Mouse (Mus musculus): ENCODE data around the gene Nlgn3. TPM values are rescaled to one million over a fixed set of nuclear protein-coding genes. Genes with fewer than 3 reads are reported as not detected.

Gene Nlgn3
- not detected for polyA plus RNA-seq (2014; fragmentation: Illumina TruSeq; extraction: RNeasy Lipid Tissue Mini Kit (QIAGEN cat#74804); ENCODE audit: low read depth, low replicate concordance)

GRCm38 (mm10) chrX:101299055-101299454, at the start of gene Nlgn3:
TSS of gene Nlgn3 (plus strand) at chrX:101299168.

GRCm38 (mm10) chrX:101253952-101254729, 44.8 kb upstream of the Nlgn3 start, which contains the start of gene Foxo4:
TSS of gene Foxo4 (plus strand) at chrX:101254528.

DNA sequence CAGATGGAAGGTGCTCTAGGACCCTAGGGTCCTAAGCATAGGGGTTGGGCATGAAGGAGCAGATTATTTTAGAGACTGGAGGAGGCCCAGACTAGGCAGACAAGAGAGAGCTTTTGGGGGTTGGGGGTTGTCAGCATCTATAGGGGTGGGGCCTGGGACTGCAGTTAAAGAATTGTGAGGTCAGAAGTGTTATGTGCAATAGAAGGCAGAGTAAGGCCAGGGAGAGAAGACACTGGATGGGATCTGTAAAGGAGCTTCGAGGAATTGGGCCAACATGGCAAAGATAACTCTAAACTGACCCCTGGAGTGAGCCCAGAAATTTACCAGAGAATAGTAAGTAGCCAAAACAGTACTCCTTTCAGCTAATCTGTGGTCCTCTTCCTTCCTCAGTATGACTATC, 35.1 kb upstream of the Nlgn3 start, which contains the start of gene Gm614:
Gene Gm614 (minus strand): TSS at position 101 of the 400 bp plus-strand sequence.

GRCm38 (mm10) chrX:101268025-101268754, 30.8 kb upstream of the Nlgn3 start, which contains the start of gene Il2rg:
TSS of gene Il2rg (minus strand) at chrX:101268255.

DNA sequence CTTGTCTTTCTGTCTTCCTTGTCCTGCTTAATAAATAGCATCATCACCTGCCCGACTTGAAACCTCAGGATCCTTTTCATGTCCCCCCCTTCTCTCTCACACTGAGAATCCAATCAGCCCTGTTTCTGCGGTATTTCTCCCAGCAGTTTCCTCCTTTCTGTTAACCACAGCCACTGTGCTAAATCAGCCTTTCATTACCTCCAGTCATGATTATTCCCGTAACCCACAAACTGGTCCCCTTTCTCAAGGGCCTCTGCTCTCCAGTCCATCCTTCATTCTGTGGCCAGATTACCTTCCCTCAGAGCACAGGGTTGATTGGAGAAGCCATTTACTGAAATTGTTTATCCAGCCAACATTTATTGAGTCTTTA, 30.2 kb upstream of the Nlgn3 start, which contains the start of gene Gm20489:
Gene Gm20489 (minus strand): TSS at position 269 of the 370 bp plus-strand sequence.

GRCm38 (mm10) chrX:101273875-101274738, 24.9 kb upstream of the Nlgn3 start, which contains the start of gene Med12:
TSS of gene Med12 (plus strand) at chrX:101274030.

Other genes with a start within 250 kb of the Nlgn3 start
- gene Tex11, start 239.5 kb upstream of the Nlgn3 start, polyA plus RNA-seq (2014; fragmentation: Illumina TruSeq; extraction: RNeasy Lipid Tissue Mini Kit (QIAGEN cat#74804); ENCODE audit: low read depth, low replicate concordance), result not detected
- gene Slc7a3, start 213.1 kb upstream of the Nlgn3 start, polyA plus RNA-seq (2014; fragmentation: Illumina TruSeq; extraction: RNeasy Lipid Tissue Mini Kit (QIAGEN cat#74804); ENCODE audit: low read depth, low replicate concordance), result 0.44 TPM
- gene Snx12, start 76.6 kb upstream of the Nlgn3 start, polyA plus RNA-seq (2014; fragmentation: Illumina TruSeq; extraction: RNeasy Lipid Tissue Mini Kit (QIAGEN cat#74804); ENCODE audit: low read depth, low replicate concordance), result 38.9 TPM
- gene Foxo4, start 44.6 kb upstream of the Nlgn3 start, polyA plus RNA-seq (2014; fragmentation: Illumina TruSeq; extraction: RNeasy Lipid Tissue Mini Kit (QIAGEN cat#74804); ENCODE audit: low read depth, low replicate concordance), result 12.3 TPM
- not detected for gene Gm614, start 35.2 kb upstream of the Nlgn3 start, polyA plus RNA-seq (2014; fragmentation: Illumina TruSeq; extraction: RNeasy Lipid Tissue Mini Kit (QIAGEN cat#74804); ENCODE audit: low read depth, low replicate concordance)
- 8.2 TPM for gene Il2rg, start 30.9 kb upstream of the Nlgn3 start, polyA plus RNA-seq (2014; fragmentation: Illumina TruSeq; extraction: RNeasy Lipid Tissue Mini Kit (QIAGEN cat#74804); ENCODE audit: low read depth, low replicate concordance)
- gene Gm20489, start 30.1 kb upstream of the Nlgn3 start, polyA plus RNA-seq (2014; fragmentation: Illumina TruSeq; extraction: RNeasy Lipid Tissue Mini Kit (QIAGEN cat#74804); ENCODE audit: low read depth, low replicate concordance), result not detected
- gene Med12, start 25.1 kb upstream of the Nlgn3 start, polyA plus RNA-seq (2014; fragmentation: Illumina TruSeq; extraction: RNeasy Lipid Tissue Mini Kit (QIAGEN cat#74804); ENCODE audit: low read depth, low replicate concordance), result 3.2 TPM
- 6.3 TPM for gene Gjb1, start 77.2 kb downstream of the Nlgn3 start, polyA plus RNA-seq (2014; fragmentation: Illumina TruSeq; extraction: RNeasy Lipid Tissue Mini Kit (QIAGEN cat#74804); ENCODE audit: low read depth, low replicate concordance)
- 11.8 TPM for gene Zmym3, start 121.7 kb downstream of the Nlgn3 start, polyA plus RNA-seq (2014; fragmentation: Illumina TruSeq; extraction: RNeasy Lipid Tissue Mini Kit (QIAGEN cat#74804); ENCODE audit: low read depth, low replicate concordance)
- 195 TPM for gene Nono, start 130.2 kb downstream of the Nlgn3 start, polyA plus RNA-seq (2014; fragmentation: Illumina TruSeq; extraction: RNeasy Lipid Tissue Mini Kit (QIAGEN cat#74804); ENCODE audit: low read depth, low replicate concordance)
- gene Itgb1bp2, start 149.9 kb downstream of the Nlgn3 start, polyA plus RNA-seq (2014; fragmentation: Illumina TruSeq; extraction: RNeasy Lipid Tissue Mini Kit (QIAGEN cat#74804); ENCODE audit: low read depth, low replicate concordance), result not detected
- 48.6 TPM for gene Taf1, start 233.6 kb downstream of the Nlgn3 start, polyA plus RNA-seq (2014; fragmentation: Illumina TruSeq; extraction: RNeasy Lipid Tissue Mini Kit (QIAGEN cat#74804); ENCODE audit: low read depth, low replicate concordance)